Mouse (Mus musculus) C2C12 (cell line): Measurements from ENCODE around the gene Kcnh2. TPM values are rescaled to one million over a fixed set of nuclear protein-coding genes. Genes with fewer than 3 reads are reported as not detected.
A peak's percentile ranks its signal among the peaks of the same experiment; 100 is the strongest.

ENCODE experiments used
- H3K27me3 ChIP-seq: one replicate; pipeline ENCODE4 v1.6.1; 2011; ENCODE audit not compliant: control insufficient read depth, insufficient read depth, insufficient read length
- H3K36me3 ChIP-seq: one replicate; pipeline ENCODE4 v1.6.1; 2011; ENCODE audit not compliant: control insufficient read depth, insufficient read depth
- H3K4me3 ChIP-seq: one replicate; pipeline ENCODE4 v1.5.1; 2011; ENCODE audit warnings: mild to moderate bottlenecking, control low read depth; ENCODE audit not compliant: poor library complexity, insufficient read depth, severe bottlenecking
- H3K79me2 ChIP-seq: one replicate; pipeline ENCODE4 v1.6.1; 2011; ENCODE audit not compliant: control insufficient read depth, insufficient read depth
- H3K79me3 ChIP-seq: one replicate; pipeline ENCODE4 v1.6.1; 2011; ENCODE audit warnings: low read depth, control low read depth
- H3ac ChIP-seq: one replicate; pipeline ENCODE3; 2011; ENCODE audit warnings: low read depth; ENCODE audit not compliant: control insufficient read depth, insufficient read length
- CEBPB ChIP-seq: IDR thresholded peaks from one replicate; pipeline ENCODE4 v1.6.1; 2011; ENCODE audit warnings: low read depth, mild to moderate bottlenecking, control low read depth, moderate library complexity
- CTCF ChIP-seq: IDR thresholded peaks from one replicate; pipeline ENCODE4 v1.5.1; 2011; ENCODE audit not compliant: control insufficient read depth, insufficient read depth, insufficient read length
- FOSL1 ChIP-seq: IDR thresholded peaks from one replicate; pipeline ENCODE4 v1.8.0; 2011; ENCODE audit warnings: mild to moderate bottlenecking, low read length; ENCODE audit not compliant: poor library complexity, insufficient read depth, severe bottlenecking
- MAX ChIP-seq: IDR thresholded peaks from one replicate; pipeline ENCODE4 v1.6.1; 2011; ENCODE audit warnings: mild to moderate bottlenecking, control low read depth
- MYOD1 ChIP-seq: IDR thresholded peaks from one replicate; pipeline ENCODE4 v1.6.1; 2011; ENCODE audit warnings: low read depth; ENCODE audit not compliant: control insufficient read depth, insufficient read length
- MYOG ChIP-seq: IDR thresholded peaks from one replicate; pipeline ENCODE4 v1.6.1; 2011; ENCODE audit not compliant: control insufficient read depth, insufficient read length; ENCODE audit errors: extremely low read depth
- USF1 ChIP-seq: IDR thresholded peaks from one replicate; pipeline ENCODE4 v1.6.1; 2011; ENCODE audit warnings: low read depth, mild to moderate bottlenecking, control low read depth, moderate library complexity
- polyA plus RNA-seq: library from polyadenylated mRNA; unstranded; fragments of >200 nt; fragmentation: generic; extraction: Trizol; gene quantifications from one replicate; pipeline ENCODE4 v1.2.1, GENCODE M21; 2012; ENCODE audit warnings: missing spikeins

Gene Kcnh2
- polyA plus RNA-seq, 1 experiment: 3.1 TPM

- H3K4me3 ChIP-seq: no peak overlapping the region
- no peak overlapping the region for H3ac ChIP-seq
These were observed 36.1 kb upstream of the Kcnh2 start for GRCm38 (mm10) chr5:24387264-24388241.

GRCm38 (mm10) chr5:24385887-24386550 is 34.6 kb upstream of the Kcnh2 start:
- H3K79me2 ChIP-seq: no peaks in the 10 kb centered on the region
- H3K79me3 ChIP-seq: no peaks in the 10 kb centered on the region
- H3K27me3 ChIP-seq: no peaks in the 10 kb centered on the region
- TF ChIP-seq USF1 (no peak), MYOD1 (no peak), MAX (no peak), FOSL1 (no peak), CEBPB (no peak), CTCF (no peak), MYOG (no peak)
- no peak overlapping the region for H3K4me3 ChIP-seq
- H3ac ChIP-seq: no peak overlapping the region
- H3K36me3 ChIP-seq: no peaks in the 10 kb centered on the region

More at GRCm38 (mm10) chr5:24387264-24388241, 36.1 kb upstream of the Kcnh2 start:
- H3K27me3 ChIP-seq: no peaks in the 10 kb centered on the region
- H3K79me3 ChIP-seq: no peaks in the 10 kb centered on the region
- no peaks in the 10 kb centered on the region for H3K79me2 ChIP-seq
- TF ChIP-seq USF1 (no peak), MAX (no peak), CTCF (no peak), MYOG (no peak), FOSL1 (no peak), MYOD1 (no peak), CEBPB (no peak)
- H3K36me3 ChIP-seq: no peaks in the 10 kb centered on the region

- Histone ChIP-seq H3K27me3 (no peaks in the 10 kb centered on the region), H3K36me3 (no peaks in the 10 kb centered on the region), H3ac (no peak overlapping the region), H3K79me2 (no peaks in the 10 kb centered on the region), H3K79me3 (no peaks in the 10 kb centered on the region), H3K4me3 (no peak overlapping the region)
- TF ChIP-seq CTCF: no peak
- no peak for TF ChIP-seq MAX
- TF ChIP-seq MYOG: no peak
- no peak for TF ChIP-seq MYOD1
- TF ChIP-seq CEBPB: no peak
- TF ChIP-seq FOSL1: no peak
- TF ChIP-seq USF1: no peak
These were observed 34.0 kb upstream of the Kcnh2 start for GRCm38 (mm10) chr5:24385374-24385773.

GRCm38 (mm10) chr5:24384407-24384806 is 33.0 kb upstream of the Kcnh2 start:
- Histone ChIP-seq H3K79me2 (no peaks in the 10 kb centered on the region), H3K79me3 (no peaks in the 10 kb centered on the region), H3K36me3 (no peaks in the 10 kb centered on the region), H3ac (no peak overlapping the region), H3K4me3 (no peak overlapping the region), H3K27me3 (peaks cover 8% of the 10 kb centered on the region)
- TF ChIP-seq MYOG: no peak
- TF ChIP-seq MYOD1: peak; percentile 29
- no peak for TF ChIP-seq MAX
- TF ChIP-seq FOSL1: no peak
- TF ChIP-seq USF1: no peak
- TF ChIP-seq CTCF: no peak
- TF ChIP-seq CEBPB: no peak

GRCm38 (mm10) chr5:24383026-24383859 is 31.8 kb upstream of the Kcnh2 start:
- Histone ChIP-seq H3K36me3 (no peaks in the 10 kb centered on the region), H3K79me3 (no peaks in the 10 kb centered on the region), H3K79me2 (no peaks in the 10 kb centered on the region), H3ac (peak overlapping the region; percentile 61), H3K27me3 (peaks cover 16% of the 10 kb centered on the region), H3K4me3 (peak overlapping the region; percentile 22)
- no peak for TF ChIP-seq MYOD1
- peak; percentile 71 for TF ChIP-seq CTCF
- TF ChIP-seq MAX: no peak
